Mouse (Mus musculus) liver, adult (tissue): ENCODE data around the gene Eml3.

Source experiments
- GATA4 ChIP-seq: IDR thresholded peaks from 2 replicates; pipeline ENCODE4 v1.6.1; 2014; ENCODE audit warnings: mild to moderate bottlenecking, low read length; ENCODE audit not compliant: insufficient replicate concordance

Eml3 gene

GRCm38 (mm10) chr19:8941136-8941514 is 11.8 kb downstream of the Eml3 start:
- no peak for TF ChIP-seq GATA4

DNA sequence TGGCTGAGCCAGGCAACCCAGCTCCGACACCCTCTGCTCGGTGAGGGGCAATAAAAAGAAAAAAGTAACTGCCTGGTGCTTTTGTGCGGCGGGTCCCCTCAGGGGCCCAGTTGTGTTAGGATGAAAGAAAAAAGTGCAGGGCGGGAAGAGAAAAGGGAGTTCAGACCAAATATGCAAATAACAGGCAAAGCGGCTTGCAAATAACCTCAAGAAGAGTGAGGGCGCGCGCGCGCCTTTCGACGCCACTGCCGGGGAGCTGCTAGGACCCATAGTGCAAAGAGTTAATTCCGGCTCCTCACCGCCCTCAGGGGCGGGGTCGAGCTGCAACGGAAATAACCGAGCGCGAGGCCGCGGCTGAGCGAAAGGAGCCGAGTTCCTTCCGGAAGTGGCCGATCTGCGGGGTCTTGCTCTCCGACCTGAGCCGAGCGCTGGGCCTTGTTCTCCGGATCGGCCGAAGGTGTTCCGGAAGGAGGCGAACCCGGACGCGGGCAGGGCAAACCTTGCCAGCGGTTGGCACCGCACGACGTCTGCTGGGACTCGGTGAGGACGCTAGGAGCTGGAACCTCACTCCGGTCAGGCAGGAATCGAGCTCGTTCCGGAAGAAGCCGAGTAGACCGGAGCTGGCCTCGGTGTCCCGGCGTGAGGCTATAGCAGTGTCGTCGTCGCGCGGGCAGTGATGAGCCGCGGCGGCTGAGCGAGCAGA is 12.3 kb downstream of the Eml3 start, which contains the start of gene Mta2:
TSS of gene Mta2 (plus strand) at position 361 of the 703 bp plus-strand sequence.
- TF ChIP-seq GATA4, result peak; percentile 11; the same call in 1 of the 2 replicates

- TF ChIP-seq GATA4, result no peak
Observed at GRCm38 (mm10) chr19:8942276-8942964, 13.1 kb downstream of the Eml3 start.

DNA sequence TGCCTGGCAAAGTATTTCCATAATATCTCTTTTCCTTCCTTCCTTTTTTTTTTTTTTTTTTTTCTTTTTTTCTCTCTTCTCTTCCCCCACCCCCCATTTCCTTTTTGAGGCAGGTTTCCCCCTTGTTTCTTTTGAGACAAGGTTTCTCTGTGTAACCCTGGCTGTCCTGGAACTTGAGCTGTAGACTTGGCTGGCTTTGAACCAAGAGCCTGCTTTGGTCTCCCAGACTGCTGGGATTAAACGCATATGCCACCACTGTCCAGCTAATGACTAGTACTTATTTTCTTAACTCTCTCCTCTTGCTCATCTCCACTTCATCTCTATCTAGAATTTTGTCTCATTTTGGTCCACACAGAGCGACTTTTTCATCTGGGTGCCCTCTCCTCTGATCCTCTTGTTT is 13.7 kb downstream of the Eml3 start:
- no peak for TF ChIP-seq GATA4

DNA sequence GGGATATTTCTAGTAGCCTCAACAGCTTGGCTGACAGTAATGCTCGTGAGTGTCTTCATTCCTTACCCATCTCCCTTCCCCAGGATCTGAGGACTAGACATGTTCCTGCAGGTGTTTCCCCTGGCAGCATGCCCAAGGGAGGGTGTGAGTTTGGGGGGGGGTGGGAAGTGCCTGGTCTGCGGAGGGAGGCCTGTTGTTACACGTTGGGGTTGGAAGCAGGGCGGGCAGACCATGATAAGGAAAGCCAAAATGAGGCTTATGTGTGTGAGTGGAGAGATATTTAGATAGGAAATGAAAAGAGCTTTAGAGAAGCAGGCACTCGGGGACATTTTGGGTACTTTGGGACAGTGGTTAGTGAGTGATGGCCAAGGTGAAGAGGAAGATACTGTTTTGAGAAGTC is 14.7 kb downstream of the Eml3 start:
- TF ChIP-seq GATA4, result no peak

GRCm38 (mm10) chr19:8944750-8945149 is 15.4 kb downstream of the Eml3 start:
- TF ChIP-seq GATA4, result no peak

GRCm38 (mm10) chr19:8945251-8945650 is 15.9 kb downstream of the Eml3 start:
- no peak for TF ChIP-seq GATA4

DNA sequence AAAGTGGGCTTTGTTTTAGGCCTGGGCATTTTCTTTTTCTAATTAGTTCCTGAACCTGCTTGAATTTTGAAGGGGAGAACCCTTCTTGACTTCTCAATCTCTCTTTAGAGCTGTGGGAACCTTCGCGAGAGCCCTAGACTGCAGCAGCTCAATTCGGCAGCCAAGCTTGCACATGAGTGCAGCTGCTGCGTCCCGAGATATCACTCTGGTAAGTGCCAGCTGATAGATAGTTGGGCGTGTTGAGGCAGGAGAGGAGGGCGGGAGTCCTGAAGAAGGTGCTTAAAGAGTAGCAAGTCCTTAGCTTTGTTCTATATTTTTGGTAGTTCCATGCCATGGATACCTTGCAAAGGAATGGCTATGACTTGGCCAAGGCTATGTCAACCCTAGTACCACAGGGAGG is 17.6 kb downstream of the Eml3 start:
- no peak for TF ChIP-seq GATA4

GRCm38 (mm10) chr19:8950190-8950589 is 20.8 kb downstream of the Eml3 start:
- no peak for TF ChIP-seq GATA4

GRCm38 (mm10) chr19:8952241-8952640 is 22.9 kb downstream of the Eml3 start:
- no peak for TF ChIP-seq GATA4

- no peak for TF ChIP-seq GATA4
Observed at GRCm38 (mm10) chr19:8953135-8954039, 24.0 kb downstream of the Eml3 start, which contains the start of gene Tut1. Gene Tut1 (plus strand): TSS chr19:8953847.

GRCm38 (mm10) chr19:8954171-8954570 is 24.8 kb downstream of the Eml3 start:
- TF ChIP-seq GATA4, result no peak

GRCm38 (mm10) chr19:8962256-8962655 is 32.9 kb downstream of the Eml3 start:
- no peak for TF ChIP-seq GATA4

- no peak for TF ChIP-seq GATA4
Observed at GRCm38 (mm10) chr19:8965075-8965474, 35.7 kb downstream of the Eml3 start.

DNA sequence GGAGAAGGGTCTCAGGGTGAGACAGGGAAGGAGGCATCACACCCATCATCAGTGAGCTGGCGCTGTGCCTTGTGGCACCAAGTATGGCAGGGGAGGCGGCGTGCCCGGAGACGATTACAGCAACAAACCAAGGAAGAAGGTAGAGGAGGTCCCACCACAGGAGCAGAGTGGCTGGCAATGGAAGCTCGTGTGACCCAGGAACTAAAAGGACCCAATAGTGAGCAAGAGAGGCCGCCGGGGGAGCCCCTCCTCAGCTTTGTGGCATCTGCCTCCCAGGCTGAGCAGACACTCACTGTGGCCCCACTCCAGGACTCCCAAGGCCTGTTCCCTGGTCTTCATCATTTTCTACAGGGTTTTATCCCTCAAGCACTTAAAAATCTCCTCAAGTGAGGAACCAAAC is 36.4 kb downstream of the Eml3 start:
- TF ChIP-seq GATA4, result no peak
